Mouse (Mus musculus) liver, embryonic 16.5 days (tissue): ENCODE measurements around the gene Klf13. TPM values are rescaled to one million over a fixed set of nuclear protein-coding genes. Genes with fewer than 3 reads are reported as not detected.

Experiments
- ATAC-seq: fragments of 200-750 bp; cut with Nextera tagmentation; 2 replicates; pipeline ENCODE4 v1.8.0; 2017; ENCODE audit warnings: low read depth, mild to moderate bottlenecking, moderate number of reproducible peaks, moderate library complexity
- H3K27ac ChIP-seq: fragments of 300-500 bp; sonication (generic); 2 replicates; pipeline ENCODE4 v1.5.1; 2014; ENCODE audit warnings: mild to moderate bottlenecking, low read length
- H3K27me3 ChIP-seq: fragments of 300-500 bp; sonication (generic); 2 replicates; pipeline ENCODE4 v1.6.1; 2014; ENCODE audit warnings: low read depth, low read length, mixed read lengths; ENCODE audit not compliant: control insufficient read depth, insufficient read depth
- H3K36me3 ChIP-seq: fragments of 300-500 bp; sonication (generic); 2 replicates; pipeline ENCODE4 v1.6.1; 2014; ENCODE audit warnings: mild to moderate bottlenecking; ENCODE audit not compliant: control insufficient read depth, insufficient read depth
- H3K4me1 ChIP-seq: fragments of 300-500 bp; sonication (generic); 2 replicates; pipeline ENCODE4 v1.6.1; 2014; ENCODE audit warnings: low read depth, low read length, mixed read lengths; ENCODE audit not compliant: control insufficient read depth
- H3K4me2 ChIP-seq: fragments of 300-500 bp; sonication (generic); 2 replicates; pipeline ENCODE4 v1.6.1; 2014; ENCODE audit warnings: low read depth, low read length, mixed read lengths
- H3K4me3 ChIP-seq: fragments of 300-500 bp; sonication (generic); 2 replicates; pipeline ENCODE4 v1.5.1; 2014; ENCODE audit warnings: low read depth, mild to moderate bottlenecking, low read length
- H3K9ac ChIP-seq: fragments of 300-500 bp; sonication (generic); 2 replicates; pipeline ENCODE4 v1.6.1; 2014; ENCODE audit warnings: low read depth, low read length
- H3K9me3 ChIP-seq: fragments of 300-500 bp; sonication (generic); replicated peaks from 2 replicates; pipeline ENCODE4 v1.6.1; 2016; ENCODE audit warnings: low read length; ENCODE audit not compliant: control insufficient read depth
- WGBS: fragments of 180-500 bp; shearing (Covaris S2); extraction: QIAGEN DNeasy Blood & Tissue Kit; methylation state at CpG from one replicate; pipeline ENCODE4 v1.1.7; 2014; ENCODE audit not compliant: insufficient replicate concordance; 5-methylcytosine and 5-hydroxymethylcytosine counted together
- polyA plus RNA-seq: library from polyadenylated mRNA; unstranded; fragments of >200 nt; fragmentation: Nextera tagmentation; extraction: Ambion mirVana; gene quantifications from 2 replicates; pipeline ENCODE4 v1.2.1, GENCODE M21; 2015

The Klf13 gene
- polyA plus RNA-seq, 1 experiment from 2014 or later = 16.6 TPM

DNA sequence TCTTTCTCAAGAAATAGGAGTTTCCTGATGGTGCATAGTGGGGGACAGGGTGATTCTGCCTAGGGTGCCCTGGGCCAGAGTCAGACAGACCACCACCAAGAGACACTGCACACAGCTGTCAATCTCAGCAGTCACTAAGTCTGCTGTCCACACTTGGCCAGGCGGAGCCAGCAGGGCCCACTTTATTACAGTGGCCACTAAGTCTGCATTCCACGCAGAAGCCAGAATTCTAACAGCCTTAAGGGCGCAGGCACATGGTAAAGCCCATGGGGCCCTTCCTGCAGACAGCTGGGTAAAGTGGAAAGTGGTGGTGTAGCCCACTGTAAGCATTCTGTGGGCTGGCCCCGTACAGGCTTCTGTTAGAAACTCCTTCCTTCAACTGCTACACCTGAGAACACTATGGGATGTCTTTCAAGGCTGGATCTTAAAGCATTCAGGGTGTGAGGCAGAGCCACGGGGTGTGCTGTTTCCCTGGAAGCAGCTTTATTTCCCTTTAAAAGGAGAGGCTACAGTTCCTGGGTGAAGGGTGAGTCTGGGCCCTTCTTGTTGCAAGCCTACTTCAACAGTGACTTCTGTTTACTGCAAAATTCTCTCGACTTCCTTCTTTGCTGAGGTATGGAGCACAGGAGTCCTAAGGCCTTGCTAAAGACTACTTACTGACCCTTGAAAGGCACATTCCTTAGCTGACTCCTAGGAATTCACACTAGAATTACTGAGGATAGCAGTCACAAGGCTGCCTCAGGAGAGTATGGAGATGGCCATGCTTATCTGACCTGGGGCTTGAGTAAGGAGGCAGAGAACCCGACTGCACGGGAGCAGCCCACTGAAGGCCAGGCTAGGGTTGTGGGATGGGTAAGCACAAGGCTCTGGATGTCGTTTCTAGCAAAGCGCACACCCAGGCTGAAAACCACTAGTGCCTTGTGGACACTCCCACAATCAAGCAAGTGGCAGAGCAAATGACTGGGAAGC, 24.7 kb downstream of the Klf13 start:
- Histone ChIP-seq H3K4me2 (no peak overlapping the region), H3K27ac (no peak overlapping the region; the same call in 1 of the 2 replicates), H3K9me3 (no peaks in the 10 kb centered on the region), H3K4me3 (no peak overlapping the region), H3K27me3 (no peaks in the 10 kb centered on the region), H3K4me1 (peaks cover 50% of the 10 kb centered on the region), H3K36me3 (no peaks in the 10 kb centered on the region), H3K9ac (no peak overlapping the region)
- ATAC-seq = no peak
- WGBS = 57% methylated on average over 10 of the region's 10 CpGs

- H3K4me2 ChIP-seq = no peak overlapping the region
- H3K27me3 ChIP-seq = no peaks in the 10 kb centered on the region
- H3K9me3 ChIP-seq = no peaks in the 10 kb centered on the region
- H3K4me1 ChIP-seq = peaks cover 56% of the 10 kb centered on the region
- WGBS = 67% methylated on average over 12 of the region's 12 CpGs
- no peaks in the 10 kb centered on the region for H3K36me3 ChIP-seq
- ATAC-seq = no peak
- H3K27ac ChIP-seq = no peak overlapping the region
- no peak overlapping the region for H3K4me3 ChIP-seq
- H3K9ac ChIP-seq = no peak overlapping the region
Observed at GRCm38 (mm10) chr7:63912924-63913723, 25.6 kb downstream of the Klf13 start.

GRCm38 (mm10) chr7:63912234-63912810, 26.4 kb downstream of the Klf13 start:
- Histone ChIP-seq H3K4me1 (peaks cover 57% of the 10 kb centered on the region), H3K27ac (peak overlapping the region; percentile 33; the same call in 1 of the 2 replicates), H3K4me2 (no peak overlapping the region), H3K27me3 (no peaks in the 10 kb centered on the region), H3K4me3 (no peak overlapping the region), H3K9me3 (no peaks in the 10 kb centered on the region), H3K36me3 (no peaks in the 10 kb centered on the region), H3K9ac (no peak overlapping the region)
- ATAC-seq = no peak
- WGBS = 43% methylated on average over 7 of the region's 7 CpGs

GRCm38 (mm10) chr7:63911383-63912233, 27.1 kb downstream of the Klf13 start:
- H3K9ac ChIP-seq = no peak overlapping the region
- H3K27ac ChIP-seq = peak overlapping the region; percentile 33
- peak; percentile 45 for ATAC-seq
- peaks cover 57% of the 10 kb centered on the region for H3K4me1 ChIP-seq
- no peak overlapping the region for H3K4me3 ChIP-seq
- no peak overlapping the region for H3K4me2 ChIP-seq
- H3K9me3 ChIP-seq = no peaks in the 10 kb centered on the region
- no peaks in the 10 kb centered on the region for H3K27me3 ChIP-seq
- no peaks in the 10 kb centered on the region for H3K36me3 ChIP-seq
- 45% methylated on average over 8 of the region's 8 CpGs for WGBS

- Histone ChIP-seq H3K9ac (no peak overlapping the region), H3K4me2 (no peak overlapping the region), H3K36me3 (no peaks in the 10 kb centered on the region), H3K9me3 (no peaks in the 10 kb centered on the region), H3K4me1 (peaks cover 61% of the 10 kb centered on the region), H3K4me3 (no peak overlapping the region), H3K27me3 (no peaks in the 10 kb centered on the region), H3K27ac (peak overlapping the region; percentile 10)
- peak; percentile 24; the same call in 1 of the 2 replicates for ATAC-seq
- 25% methylated on average over 4 of the region's 4 CpGs for WGBS
Observed at GRCm38 (mm10) chr7:63910912-63911311, 27.8 kb downstream of the Klf13 start.

DNA sequence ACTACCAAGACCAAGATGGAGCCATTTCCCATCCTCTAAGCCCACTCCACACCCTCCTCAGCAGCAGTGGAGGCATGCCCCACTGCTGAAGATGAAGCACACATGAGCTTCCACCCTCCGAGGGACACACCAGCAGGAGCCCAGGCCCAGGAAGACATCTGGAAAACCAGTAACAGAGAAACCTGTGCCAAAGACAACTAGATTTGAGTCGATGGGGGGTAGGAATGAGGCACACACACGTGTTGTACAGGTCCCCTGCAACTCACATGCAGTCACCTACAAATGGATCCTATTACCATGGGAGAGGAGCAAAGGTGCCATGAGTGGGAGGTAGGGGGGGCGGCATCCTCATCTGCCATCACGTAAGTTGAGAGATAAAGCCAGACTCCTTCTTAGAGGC, 28.5 kb downstream of the Klf13 start:
- 62% methylated on average over 5 of the region's 5 CpGs for WGBS
- no peak overlapping the region for H3K4me3 ChIP-seq
- ATAC-seq = no peak
- no peak overlapping the region for H3K4me2 ChIP-seq
- H3K27me3 ChIP-seq = no peaks in the 10 kb centered on the region
- no peaks in the 10 kb centered on the region for H3K36me3 ChIP-seq
- H3K9me3 ChIP-seq = no peaks in the 10 kb centered on the region
- H3K9ac ChIP-seq = no peak overlapping the region
- peaks cover 68% of the 10 kb centered on the region for H3K4me1 ChIP-seq
- no peak overlapping the region for H3K27ac ChIP-seq

DNA sequence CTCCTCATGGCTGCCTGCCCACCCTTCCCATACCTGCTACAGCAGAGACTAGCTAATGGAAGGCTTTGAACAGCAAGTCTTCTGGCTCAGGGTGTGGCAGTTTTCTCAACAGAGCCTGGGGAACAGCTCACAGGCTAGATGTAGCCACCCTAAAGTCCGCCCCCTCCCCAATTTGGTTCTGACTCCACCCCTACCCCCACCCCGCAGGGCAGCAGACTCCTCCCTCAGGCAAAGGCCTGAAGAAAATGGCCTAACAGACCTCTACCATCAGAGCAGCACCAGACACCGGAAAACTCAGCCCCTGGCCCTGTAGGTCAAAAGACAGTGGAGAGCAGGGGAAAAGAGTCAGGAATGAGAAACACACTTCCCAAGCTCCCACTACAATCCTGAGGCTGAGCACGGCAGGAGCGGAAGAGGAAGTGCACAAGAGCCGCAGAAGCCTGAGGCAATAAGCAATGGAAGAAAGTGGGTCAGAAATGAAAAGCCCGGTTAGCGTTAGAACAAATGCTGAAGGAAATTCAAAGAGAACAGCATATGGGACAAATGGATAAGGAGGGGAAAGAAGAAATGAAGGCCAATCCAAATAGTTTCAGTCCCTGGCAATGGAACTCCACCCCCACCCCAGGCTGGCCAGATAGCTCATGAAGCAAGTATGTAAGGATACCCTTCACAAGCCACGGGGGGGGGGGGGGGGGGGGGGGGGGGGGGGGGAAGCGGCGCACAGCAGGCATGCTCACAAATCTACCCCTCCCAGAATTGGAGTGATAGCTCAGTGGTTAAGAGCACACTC, 30.0 kb downstream of the Klf13 start:
- no peak overlapping the region for H3K9ac ChIP-seq
- no peaks in the 10 kb centered on the region for H3K9me3 ChIP-seq
- 23% methylated on average over 10 of the region's 11 CpGs for WGBS
- peak overlapping the region; percentile 58 for H3K27ac ChIP-seq
- H3K4me1 ChIP-seq = peaks cover 74% of the 10 kb centered on the region
- H3K27me3 ChIP-seq = no peaks in the 10 kb centered on the region
- H3K36me3 ChIP-seq = no peaks in the 10 kb centered on the region
- H3K4me2 ChIP-seq = peak overlapping the region; percentile 17; the same call in 1 of the 2 replicates
- ATAC-seq = no peak
- H3K4me3 ChIP-seq = no peak overlapping the region
